Mouse (Mus musculus) megakaryocyte, embryonic 14.5 days (primary cell): ENCODE measurements around the gene Gm4869. TPM values are rescaled to one million over a fixed set of nuclear protein-coding genes. Genes with fewer than 3 reads are reported as not detected.

Source experiments
- H3K27me3 ChIP-seq: replicated peaks from 2 replicates; pipeline ENCODE3; 2012; ENCODE audit warnings: inconsistent platforms
- H3K36me3 ChIP-seq: replicated peaks from 2 replicates; pipeline ENCODE3; 2012; ENCODE audit warnings: low read length, inconsistent platforms, mixed read lengths
- H3K4me1 ChIP-seq: 2 replicates; pipeline ENCODE4 v1.6.1; 2012; ENCODE audit warnings: inconsistent platforms
- H3K4me3 ChIP-seq: replicated peaks from 2 replicates; pipeline ENCODE3; 2012; ENCODE audit warnings: moderate library complexity, mild to moderate bottlenecking, inconsistent platforms
- H3K9me3 ChIP-seq: 2 replicates; pipeline ENCODE4 v1.6.1; 2012; ENCODE audit warnings: inconsistent platforms
- FLI1 ChIP-seq: IDR thresholded peaks from 2 replicates; pipeline ENCODE4 v1.6.1; 2012; ENCODE audit warnings: low read length, inconsistent platforms, mixed read lengths
- GATA1 ChIP-seq: IDR thresholded peaks from 3 replicates; pipeline ENCODE4 v1.6.1; 2012; ENCODE audit warnings: mixed read lengths, low read length, inconsistent platforms, borderline replicate concordance
- polyA plus RNA-seq: library from polyadenylated mRNA; stranded (reverse); fragments of >175 nt; gene quantifications from 2 replicates; pipeline ENCODE4 v1.2.3, GENCODE M21; 2012; ENCODE audit warnings: low replicate concordance; ENCODE audit not compliant: insufficient read depth

Gm4869 gene
- polyA plus RNA-seq: 0.03 TPM in 1 of 2 replicates, not detected in the other

GRCm38 (mm10) chr5:140445345-140445744 lies at the start of gene Gm4869:
Gene Gm4869, plus strand, starts transcription at chr5:140445645.
- TF ChIP-seq GATA1: no peak
- TF ChIP-seq FLI1: no peak
- H3K27me3 ChIP-seq: no peaks in the 10 kb centered on the region
- no peaks in the 10 kb centered on the region for H3K9me3 ChIP-seq
- H3K4me1 ChIP-seq: no peaks in the 10 kb centered on the region
- H3K4me3 ChIP-seq: no peak within 1 kb of the TSS
- peaks cover 59% of the 10 kb centered on the region for H3K36me3 ChIP-seq

- peaks cover 16% of the 10 kb centered on the region for H3K4me1 ChIP-seq
- peaks cover 3% of the 10 kb centered on the region; the same call in 1 of the 2 replicates for H3K9me3 ChIP-seq
- peaks cover 12% of the 10 kb centered on the region for H3K27me3 ChIP-seq
- TF ChIP-seq GATA1 (no peak), FLI1 (no peak)
- H3K4me3 ChIP-seq: no peak overlapping the region
- no peaks in the 10 kb centered on the region for H3K36me3 ChIP-seq
Observed at GRCm38 (mm10) chr5:140396166-140396940, 49.1 kb upstream of the Gm4869 start.

- H3K4me3 ChIP-seq: no peak overlapping the region
- H3K9me3 ChIP-seq: peaks cover 18% of the 10 kb centered on the region
- TF ChIP-seq GATA1: no peak
- no peak for TF ChIP-seq FLI1
- peaks cover 10% of the 10 kb centered on the region for H3K4me1 ChIP-seq
- H3K36me3 ChIP-seq: no peaks in the 10 kb centered on the region
- H3K27me3 ChIP-seq: peaks cover 18% of the 10 kb centered on the region
Observed at GRCm38 (mm10) chr5:140402640-140403270, 42.7 kb upstream of the Gm4869 start.

- Histone ChIP-seq H3K9me3 (peaks cover 23% of the 10 kb centered on the region), H3K4me3 (no peak overlapping the region)
- TF ChIP-seq GATA1: no peak
- TF ChIP-seq FLI1: no peak
Observed at GRCm38 (mm10) chr5:140405126-140405525, 40.3 kb upstream of the Gm4869 start.

GRCm38 (mm10) chr5:140406666-140407065 lies 38.8 kb upstream of the Gm4869 start:
- Histone ChIP-seq H3K27me3 (peaks cover 11% of the 10 kb centered on the region), H3K9me3 (peaks cover 21% of the 10 kb centered on the region), H3K36me3 (no peaks in the 10 kb centered on the region), H3K4me3 (no peak overlapping the region), H3K4me1 (peaks cover 13% of the 10 kb centered on the region)
- TF ChIP-seq FLI1: no peak

More at GRCm38 (mm10) chr5:140405126-140405525, 40.3 kb upstream of the Gm4869 start:
- Histone ChIP-seq H3K4me1 (peaks cover 10% of the 10 kb centered on the region), H3K27me3 (peaks cover 11% of the 10 kb centered on the region), H3K36me3 (no peaks in the 10 kb centered on the region)

- Histone ChIP-seq H3K4me3 (no peak overlapping the region), H3K4me1 (peaks cover 11% of the 10 kb centered on the region)
- TF ChIP-seq FLI1: no peak
- no peak for TF ChIP-seq GATA1
Observed at GRCm38 (mm10) chr5:140408801-140409200, 36.6 kb upstream of the Gm4869 start.

GRCm38 (mm10) chr5:140411339-140411738 lies 34.1 kb upstream of the Gm4869 start:
- no peaks in the 10 kb centered on the region for H3K36me3 ChIP-seq
- TF ChIP-seq GATA1 (no peak), FLI1 (no peak)
- H3K4me1 ChIP-seq: peaks cover 21% of the 10 kb centered on the region
- H3K4me3 ChIP-seq: no peak overlapping the region
- H3K27me3 ChIP-seq: peaks cover 3% of the 10 kb centered on the region
- peaks cover 5% of the 10 kb centered on the region for H3K9me3 ChIP-seq

More at GRCm38 (mm10) chr5:140408801-140409200, 36.6 kb upstream of the Gm4869 start:
- Histone ChIP-seq H3K9me3 (peaks cover 16% of the 10 kb centered on the region), H3K36me3 (no peaks in the 10 kb centered on the region), H3K27me3 (peaks cover 9% of the 10 kb centered on the region)

GRCm38 (mm10) chr5:140414647-140415046 lies 30.8 kb upstream of the Gm4869 start:
- H3K4me1 ChIP-seq: peaks cover 16% of the 10 kb centered on the region
- H3K36me3 ChIP-seq: no peaks in the 10 kb centered on the region
- no peaks in the 10 kb centered on the region for H3K9me3 ChIP-seq
- H3K27me3 ChIP-seq: no peaks in the 10 kb centered on the region
- H3K4me3 ChIP-seq: no peak overlapping the region
- TF ChIP-seq GATA1 (no peak), FLI1 (no peak)

- Histone ChIP-seq H3K4me1 (peaks cover 38% of the 10 kb centered on the region), H3K4me3 (peak overlapping the region; percentile 100), H3K36me3 (peaks cover 18% of the 10 kb centered on the region), H3K27me3 (no peaks in the 10 kb centered on the region), H3K9me3 (no peaks in the 10 kb centered on the region)
- TF ChIP-seq GATA1 (no peak), FLI1 (no peak)
Observed at GRCm38 (mm10) chr5:140418106-140418488, 27.3 kb upstream of the Gm4869 start.
